Mouse (Mus musculus) C2C12 (cell line): ENCODE data around the gene Pdik1l. TPM values are rescaled to one million over a fixed set of nuclear protein-coding genes. Genes with fewer than 3 reads are reported as not detected.

Experiments used
- H3K27me3 ChIP-seq: one replicate; pipeline ENCODE4 v1.6.1; 2011; ENCODE audit not compliant: control insufficient read depth, insufficient read depth, insufficient read length
- H3K36me3 ChIP-seq: one replicate; pipeline ENCODE4 v1.6.1; 2011; ENCODE audit not compliant: control insufficient read depth, insufficient read depth
- H3K4me3 ChIP-seq: one replicate; pipeline ENCODE4 v1.5.1; 2011; ENCODE audit warnings: mild to moderate bottlenecking, control low read depth; ENCODE audit not compliant: poor library complexity, insufficient read depth, severe bottlenecking
- H3K79me2 ChIP-seq: one replicate; pipeline ENCODE4 v1.6.1; 2011; ENCODE audit not compliant: control insufficient read depth, insufficient read depth
- H3K79me3 ChIP-seq: one replicate; pipeline ENCODE4 v1.6.1; 2011; ENCODE audit warnings: low read depth, control low read depth
- H3ac ChIP-seq: one replicate; pipeline ENCODE3; 2011; ENCODE audit warnings: low read depth; ENCODE audit not compliant: control insufficient read depth, insufficient read length
- CEBPB ChIP-seq: IDR thresholded peaks from one replicate; pipeline ENCODE4 v1.6.1; 2011; ENCODE audit warnings: low read depth, mild to moderate bottlenecking, control low read depth, moderate library complexity
- CTCF ChIP-seq: IDR thresholded peaks from one replicate; pipeline ENCODE4 v1.5.1; 2011; ENCODE audit not compliant: control insufficient read depth, insufficient read depth, insufficient read length
- FOSL1 ChIP-seq: IDR thresholded peaks from one replicate; pipeline ENCODE4 v1.8.0; 2011; ENCODE audit warnings: mild to moderate bottlenecking, low read length; ENCODE audit not compliant: poor library complexity, insufficient read depth, severe bottlenecking
- MAX ChIP-seq: IDR thresholded peaks from one replicate; pipeline ENCODE4 v1.6.1; 2011; ENCODE audit warnings: mild to moderate bottlenecking, control low read depth
- MYOD1 ChIP-seq: IDR thresholded peaks from one replicate; pipeline ENCODE4 v1.6.1; 2011; ENCODE audit warnings: low read depth; ENCODE audit not compliant: control insufficient read depth, insufficient read length
- MYOG ChIP-seq: IDR thresholded peaks from one replicate; pipeline ENCODE4 v1.6.1; 2011; ENCODE audit not compliant: control insufficient read depth, insufficient read length; ENCODE audit errors: extremely low read depth
- USF1 ChIP-seq: IDR thresholded peaks from one replicate; pipeline ENCODE4 v1.6.1; 2011; ENCODE audit warnings: low read depth, mild to moderate bottlenecking, control low read depth, moderate library complexity
- polyA plus RNA-seq: library from polyadenylated mRNA; unstranded; fragments of >200 nt; fragmentation: generic; extraction: Trizol; gene quantifications from one replicate; pipeline ENCODE4 v1.2.1, GENCODE M21; 2012; ENCODE audit warnings: missing spikeins

Pdik1l gene
- polyA plus RNA-seq, 1 experiment, result 2.7 TPM

GRCm38 (mm10) chr4:134321524-134321923 lies 33.8 kb upstream of the Pdik1l start:
- H3K27me3 ChIP-seq, result peaks cover 5% of the 10 kb centered on the region
- no peaks in the 10 kb centered on the region for H3K79me3 ChIP-seq
- H3K4me3 ChIP-seq, result no peak overlapping the region
- no peaks in the 10 kb centered on the region for H3K36me3 ChIP-seq
- TF ChIP-seq FOSL1 (no peak), MYOG (no peak), MAX (no peak), USF1 (no peak), CEBPB (no peak), CTCF (no peak), MYOD1 (no peak)
- H3ac ChIP-seq, result no peak overlapping the region
- H3K79me2 ChIP-seq, result no peaks in the 10 kb centered on the region

- Histone ChIP-seq H3K27me3 (peaks cover 5% of the 10 kb centered on the region), H3K79me2 (no peaks in the 10 kb centered on the region), H3K79me3 (no peaks in the 10 kb centered on the region), H3K4me3 (no peak overlapping the region), H3K36me3 (no peaks in the 10 kb centered on the region), H3ac (no peak overlapping the region)
- TF ChIP-seq CEBPB, result no peak
- TF ChIP-seq MAX, result no peak
- no peak for TF ChIP-seq FOSL1
- TF ChIP-seq USF1, result no peak
- no peak for TF ChIP-seq MYOG
- no peak for TF ChIP-seq CTCF
Observed at GRCm38 (mm10) chr4:134319674-134320073, 32.0 kb upstream of the Pdik1l start.

- Histone ChIP-seq H3K36me3 (no peaks in the 10 kb centered on the region), H3K79me3 (no peaks in the 10 kb centered on the region), H3K79me2 (no peaks in the 10 kb centered on the region), H3K27me3 (peaks cover 5% of the 10 kb centered on the region), H3K4me3 (no peak overlapping the region), H3ac (no peak overlapping the region)
- no peak for TF ChIP-seq FOSL1
- no peak for TF ChIP-seq MAX
- TF ChIP-seq CEBPB, result no peak
- no peak for TF ChIP-seq USF1
- no peak for TF ChIP-seq CTCF
- TF ChIP-seq MYOD1, result no peak
- TF ChIP-seq MYOG, result no peak
Observed at GRCm38 (mm10) chr4:134319074-134319473, 31.4 kb upstream of the Pdik1l start.

- TF ChIP-seq MYOD1, result no peak
- TF ChIP-seq CTCF, result no peak
- TF ChIP-seq CEBPB, result no peak
- TF ChIP-seq USF1, result no peak
- Histone ChIP-seq H3K4me3 (no peak overlapping the region), H3K79me3 (no peaks in the 10 kb centered on the region), H3ac (no peak overlapping the region), H3K79me2 (no peaks in the 10 kb centered on the region), H3K27me3 (peaks cover 5% of the 10 kb centered on the region), H3K36me3 (no peaks in the 10 kb centered on the region)
Observed at GRCm38 (mm10) chr4:134316390-134316789, 28.7 kb upstream of the Pdik1l start.

- H3K79me3 ChIP-seq, result no peaks in the 10 kb centered on the region
- no peaks in the 10 kb centered on the region for H3K79me2 ChIP-seq
- no peak for TF ChIP-seq USF1
- no peak for TF ChIP-seq FOSL1
- TF ChIP-seq MYOG, result no peak
- TF ChIP-seq MYOD1, result no peak
- TF ChIP-seq MAX, result no peak
- no peak for TF ChIP-seq CEBPB
- H3ac ChIP-seq, result no peak overlapping the region
- H3K4me3 ChIP-seq, result no peak overlapping the region
- H3K36me3 ChIP-seq, result no peaks in the 10 kb centered on the region
- peaks cover 5% of the 10 kb centered on the region for H3K27me3 ChIP-seq
Observed at GRCm38 (mm10) chr4:134315470-134315869, 27.8 kb upstream of the Pdik1l start.

GRCm38 (mm10) chr4:134314876-134315275 lies 27.2 kb upstream of the Pdik1l start, which contains the start of gene Trim63:
TSS of gene Trim63 (plus strand) at chr4:134315120.
- Histone ChIP-seq H3K36me3 (no peaks in the 10 kb centered on the region), H3K79me2 (no peaks in the 10 kb centered on the region), H3K27me3 (peaks cover 5% of the 10 kb centered on the region), H3ac (no peak within 1 kb of the TSS), H3K4me3 (no peak within 1 kb of the TSS), H3K79me3 (no peaks in the 10 kb centered on the region)
- no peak for TF ChIP-seq MYOG
- no peak for TF ChIP-seq CEBPB
- TF ChIP-seq FOSL1, result no peak
- no peak for TF ChIP-seq MAX
- TF ChIP-seq CTCF, result no peak
- TF ChIP-seq USF1, result no peak
- no peak for TF ChIP-seq MYOD1
